Mouse (Mus musculus): ENCODE measurements around the gene Dip2c.
A peak's percentile ranks its signal among the peaks of the same experiment; 100 is the strongest.

Dip2c gene

DNA sequence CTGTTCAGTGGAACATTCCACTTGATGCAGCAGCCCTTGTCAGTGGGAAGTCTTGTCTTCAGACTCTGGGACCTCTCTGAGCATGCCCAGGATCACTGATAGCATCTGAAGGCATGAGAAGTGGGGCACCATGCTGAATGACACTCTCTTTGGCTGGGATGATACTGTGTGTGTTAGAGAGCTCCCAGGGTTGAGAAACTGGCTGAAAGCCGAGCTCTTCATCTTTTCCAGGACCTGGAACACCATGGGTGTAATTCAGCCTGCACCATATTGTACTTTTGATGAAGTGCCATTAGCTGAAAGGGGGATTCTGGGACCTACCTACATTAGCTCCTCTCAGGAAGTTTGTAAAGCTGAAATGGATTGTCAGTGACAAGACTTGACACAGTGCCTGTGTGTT lies 146.5 kb downstream of the Dip2c start:
- DNase-seq (ENCODE audit: extremely low spot score, low spot score) = no peak

DNA sequence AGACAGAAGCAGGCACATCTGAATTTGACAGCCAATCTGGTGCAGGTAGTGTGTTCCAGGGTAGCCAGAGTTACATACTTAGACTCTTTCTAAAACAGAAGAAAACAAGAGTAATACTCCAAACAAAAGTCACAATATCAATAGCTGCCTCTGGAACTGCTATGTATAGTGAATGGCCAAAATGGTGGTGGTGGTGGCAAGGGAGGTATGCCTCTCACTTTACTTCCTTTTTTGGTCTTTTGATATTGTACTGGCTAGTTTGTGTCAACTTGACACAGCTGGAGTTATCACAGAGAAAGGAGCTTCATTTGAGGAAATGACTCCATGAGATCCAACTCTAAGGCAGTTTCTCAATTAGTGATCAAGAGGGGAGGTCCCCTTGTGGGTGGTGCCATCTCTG lies 148.1 kb downstream of the Dip2c start:
- DNase-seq (ENCODE audit: extremely low spot score, low spot score) = no peak

DNA sequence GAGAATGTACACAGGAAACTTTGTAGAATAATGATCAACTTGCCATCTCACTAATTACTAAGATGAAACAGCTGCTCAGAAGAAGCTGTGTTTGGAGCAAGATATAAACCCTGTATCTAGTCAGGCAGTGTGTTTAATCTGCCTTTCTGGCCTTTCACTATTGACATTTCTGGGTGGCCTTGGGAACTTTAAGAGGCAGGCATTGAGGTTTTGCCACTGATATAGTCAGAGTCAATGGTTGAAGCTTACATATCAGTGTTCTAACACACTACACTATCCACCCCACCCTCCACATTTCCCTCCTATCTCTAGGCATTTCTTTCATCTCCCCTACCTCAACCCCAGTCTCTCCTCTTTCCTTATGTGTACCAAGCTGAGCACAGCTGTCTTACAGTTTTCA lies 149.9 kb downstream of the Dip2c start:
- DNase-seq (ENCODE audit: extremely low spot score, low spot score) = no peak

DNA sequence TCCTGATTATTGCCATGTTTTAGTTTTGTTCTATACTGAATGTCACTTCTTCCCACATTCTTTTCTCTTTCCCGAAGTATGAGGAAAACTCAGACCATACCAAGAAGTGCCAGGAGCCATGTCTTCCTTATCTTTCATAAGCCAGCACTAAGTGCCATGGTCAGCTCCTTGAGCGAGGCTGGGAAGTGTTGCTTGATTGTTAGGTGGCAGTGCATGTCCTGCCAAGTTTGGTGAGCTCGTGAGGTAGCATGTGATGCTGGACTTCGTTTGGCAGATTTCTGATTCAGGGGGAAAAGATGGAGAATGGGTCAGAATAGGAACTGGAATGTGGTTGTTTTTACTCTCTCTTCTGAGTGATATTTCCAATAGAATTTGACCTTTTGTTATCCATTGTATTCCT lies 150.5 kb downstream of the Dip2c start:
- DNase-seq (ENCODE audit: extremely low spot score, low spot score) = no peak

DNA sequence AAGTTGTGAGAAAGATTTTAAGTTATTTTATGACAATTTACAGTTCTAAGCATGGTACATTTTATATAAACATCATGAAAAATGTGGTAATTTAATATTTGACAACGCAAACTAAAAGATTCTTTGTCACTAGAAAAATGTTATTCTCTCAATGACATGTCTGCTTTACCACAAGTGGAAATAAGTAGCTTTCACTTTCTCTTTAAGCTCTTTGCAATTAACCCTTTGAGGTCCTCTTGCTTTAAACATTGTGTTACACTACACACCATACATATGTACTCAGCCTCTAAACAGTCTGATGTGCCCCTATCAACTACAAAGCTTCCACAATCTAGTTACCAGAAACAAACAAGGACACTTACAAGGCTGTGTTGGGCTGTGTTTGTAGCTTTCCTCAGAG lies 153.6 kb downstream of the Dip2c start:
- no peak for DNase-seq (ENCODE audit: extremely low spot score, low spot score)

DNA sequence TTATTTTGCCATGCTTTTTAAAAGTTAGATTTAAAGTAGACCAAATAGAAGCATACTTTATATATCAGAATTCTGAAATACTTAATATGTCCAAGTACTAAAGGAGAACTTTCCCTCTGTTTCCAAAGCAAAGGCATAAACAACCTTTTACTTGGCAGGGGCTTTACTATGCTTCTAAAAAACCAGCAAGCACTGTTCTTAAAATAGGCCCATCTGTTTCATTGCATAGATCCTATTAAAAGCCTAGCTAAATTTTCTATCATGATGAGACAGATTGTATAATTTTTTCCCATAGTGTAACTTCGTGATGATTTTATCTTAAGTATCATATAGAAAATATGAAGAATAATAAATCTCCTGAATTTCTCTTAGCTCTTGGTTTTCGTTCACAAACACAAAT lies 154.4 kb downstream of the Dip2c start:
- DNase-seq (ENCODE audit: extremely low spot score, low spot score) = no peak

DNA sequence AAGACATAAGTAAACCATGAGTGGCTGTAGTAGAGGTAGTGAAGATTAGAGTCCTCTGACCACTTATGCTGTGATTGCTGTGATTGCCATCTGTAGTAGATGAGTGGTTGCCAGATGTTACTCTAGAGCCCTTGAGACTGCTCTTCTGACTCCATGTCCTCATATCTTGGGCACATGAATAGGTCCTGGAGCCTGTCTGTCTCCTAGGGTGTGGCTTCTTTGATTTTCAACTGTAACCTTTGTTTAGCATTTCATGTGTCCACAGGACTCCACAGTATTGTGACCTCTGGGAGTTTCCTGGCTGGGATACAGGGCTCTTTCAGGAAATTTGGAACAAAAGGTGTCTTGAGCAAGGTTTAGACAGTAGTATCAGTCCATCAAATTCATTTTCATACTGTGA lies 155.1 kb downstream of the Dip2c start:
- DNase-seq (ENCODE audit: extremely low spot score, low spot score) = no peak

DNA sequence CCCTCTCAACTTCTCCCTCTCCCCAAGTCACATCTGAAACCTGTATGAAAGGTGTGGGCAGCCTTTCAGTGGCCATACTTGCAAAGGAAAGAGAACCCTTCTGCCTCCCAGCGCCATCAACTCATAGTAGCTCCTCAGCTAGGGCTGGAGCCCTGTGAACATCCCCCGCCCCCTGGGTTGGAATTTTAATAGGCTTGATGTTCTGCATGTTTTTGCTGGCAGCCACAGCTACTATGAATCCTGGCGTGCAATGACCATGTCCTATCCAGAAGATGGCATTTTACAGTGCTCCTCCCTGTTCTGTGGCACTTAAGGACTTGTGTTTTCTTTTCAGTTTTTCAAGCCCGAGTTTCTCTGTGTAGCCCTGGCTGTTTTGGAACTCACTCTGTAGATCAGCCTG lies 166.7 kb downstream of the Dip2c start:
- no peak for DNase-seq (ENCODE audit: extremely low spot score, low spot score)

DNA sequence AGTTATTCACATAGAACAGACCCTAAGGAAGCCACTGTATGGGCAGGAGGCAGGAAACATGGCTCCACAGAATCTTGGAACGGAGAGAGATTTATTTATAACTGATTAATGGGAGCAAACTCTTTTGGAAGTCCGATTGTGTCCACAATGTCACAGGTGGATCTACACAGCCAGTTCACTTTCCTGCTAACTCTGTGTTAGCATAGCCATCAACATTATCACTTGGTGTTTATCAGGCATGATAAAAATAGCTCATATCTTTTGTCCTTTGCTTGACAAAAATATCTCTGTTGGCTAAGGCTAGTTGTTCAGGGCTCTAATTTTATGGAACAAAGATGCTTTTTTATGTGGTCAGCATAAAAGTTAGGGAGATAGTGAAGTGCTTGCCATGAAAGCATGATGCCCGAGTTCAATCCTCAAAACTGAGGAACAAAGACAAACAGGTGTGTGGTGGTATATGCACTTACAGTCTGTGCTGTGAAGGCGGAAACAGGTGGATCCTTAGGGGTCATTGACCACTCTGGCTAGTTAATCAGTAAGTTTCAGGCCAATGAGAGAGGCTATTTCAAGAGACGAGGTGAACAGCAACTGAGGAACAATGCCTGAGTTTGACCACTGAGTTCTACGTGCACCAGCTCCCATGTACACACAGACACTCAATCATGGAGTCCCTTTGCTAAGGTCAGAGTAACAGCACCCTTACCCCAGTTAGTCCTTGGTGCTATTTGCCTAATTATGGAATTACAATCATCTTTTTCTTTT lies 169.4 kb downstream of the Dip2c start:
- no peak for DNase-seq (ENCODE audit: extremely low spot score, low spot score)

DNA sequence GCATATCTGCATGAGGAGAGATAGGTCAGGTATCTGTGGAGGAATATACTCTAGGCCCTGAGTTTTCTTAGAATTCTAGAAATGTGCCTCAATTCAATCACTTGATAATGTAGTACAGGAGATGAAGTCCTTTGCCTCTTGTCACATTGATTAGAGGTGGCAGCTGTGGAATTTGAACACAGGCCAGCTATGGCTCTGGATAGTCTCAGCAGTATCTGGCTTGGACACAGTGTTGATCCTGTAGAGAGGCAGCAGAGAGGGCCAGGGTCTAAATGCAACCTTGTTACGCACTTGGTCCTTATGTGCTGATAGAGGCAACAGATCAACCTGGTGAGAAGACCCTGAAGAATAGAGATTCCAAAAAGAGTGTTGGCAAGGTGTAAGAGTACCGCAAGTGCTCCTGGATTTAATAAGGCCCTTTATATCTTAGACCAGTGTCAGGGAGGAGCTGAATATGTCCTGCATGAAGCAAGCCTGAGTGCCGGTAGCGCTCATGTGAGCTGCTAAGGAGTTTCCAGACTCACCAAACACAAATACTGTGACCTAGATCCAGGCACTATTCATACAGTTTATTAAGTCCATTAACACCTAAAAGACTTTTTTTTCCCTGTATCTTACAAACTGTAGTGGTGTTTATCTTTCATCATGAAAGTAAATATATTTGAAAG lies 170.3 kb downstream of the Dip2c start:
- no peak for DNase-seq (ENCODE audit: extremely low spot score, low spot score)

DNA sequence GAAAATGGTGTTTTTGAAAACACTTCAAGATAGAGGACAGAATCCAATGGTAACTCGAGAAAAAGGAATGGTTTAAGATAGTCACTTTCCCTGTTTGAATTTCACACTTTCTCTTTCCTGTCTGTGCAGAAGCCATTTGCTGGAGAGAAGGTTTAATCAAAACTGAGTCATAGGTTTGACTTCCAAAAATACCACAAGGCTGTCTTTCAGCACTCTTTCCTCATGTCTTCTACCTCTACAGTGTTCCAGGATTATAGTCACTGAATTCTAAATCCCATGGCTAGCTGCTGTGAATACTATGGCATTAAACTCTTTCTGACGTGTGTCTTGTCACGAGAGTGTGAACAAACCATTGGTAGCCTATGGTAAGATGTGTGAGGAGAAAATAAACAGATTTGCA lies 173.9 kb downstream of the Dip2c start:
- no peak for DNase-seq (ENCODE audit: extremely low spot score, low spot score)

DNA sequence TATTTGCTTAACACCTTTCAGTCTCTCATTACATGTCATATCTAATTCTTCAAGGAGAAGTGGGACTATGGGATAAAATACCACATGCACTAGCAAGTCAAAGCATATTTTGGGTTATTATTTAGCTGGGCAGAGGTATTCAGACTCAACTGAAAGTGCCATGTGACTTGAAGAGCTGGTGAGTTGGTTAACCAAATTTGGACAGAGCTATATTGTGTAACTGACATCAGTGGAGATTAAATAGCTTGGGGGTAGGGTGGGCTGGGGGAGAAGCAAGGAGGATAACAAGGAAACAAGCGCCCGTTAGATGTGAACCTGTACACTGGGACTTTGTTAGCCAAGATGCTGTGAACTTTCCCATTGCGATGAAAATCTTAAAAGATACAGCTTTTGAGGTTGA lies 175.6 kb downstream of the Dip2c start:
- DNase-seq (ENCODE audit: extremely low spot score, low spot score) = no peak

DNA sequence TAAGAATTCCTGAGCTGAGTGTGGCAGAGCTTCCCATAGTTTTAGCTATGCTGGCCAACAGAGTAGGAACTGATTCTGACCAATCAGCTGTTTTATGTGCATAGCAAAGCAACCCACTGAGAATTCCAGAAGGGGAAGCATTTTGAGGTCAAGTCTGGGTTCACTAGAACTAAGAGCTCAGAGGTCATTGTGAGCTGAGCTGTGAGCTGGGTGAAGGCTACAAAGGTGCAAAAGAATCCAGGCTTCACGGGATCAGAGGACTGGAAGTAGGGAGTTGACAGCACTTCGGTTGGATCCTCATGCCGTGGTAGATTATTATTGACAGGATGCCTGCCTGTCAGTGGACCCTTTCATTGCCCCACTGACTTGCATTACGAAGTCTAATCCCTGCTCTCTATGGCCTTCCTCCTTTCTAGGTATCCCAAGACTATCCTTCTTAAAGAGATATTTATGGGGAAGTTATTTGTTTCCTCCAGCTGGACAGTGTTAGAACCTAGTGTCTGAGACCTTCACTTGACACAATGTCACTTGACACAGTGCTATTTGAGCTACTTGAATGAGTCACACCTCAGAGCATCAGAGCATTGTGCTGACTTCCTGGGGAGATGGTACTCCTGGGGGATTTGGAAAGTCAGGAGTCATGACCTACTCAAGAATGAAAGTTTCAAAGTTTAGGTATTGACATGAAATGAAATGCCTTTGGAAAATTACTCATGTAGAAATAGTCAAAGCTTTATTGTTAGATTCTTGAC lies 178.3 kb downstream of the Dip2c start:
- no peak for DNase-seq (ENCODE audit: extremely low spot score, low spot score)

DNA sequence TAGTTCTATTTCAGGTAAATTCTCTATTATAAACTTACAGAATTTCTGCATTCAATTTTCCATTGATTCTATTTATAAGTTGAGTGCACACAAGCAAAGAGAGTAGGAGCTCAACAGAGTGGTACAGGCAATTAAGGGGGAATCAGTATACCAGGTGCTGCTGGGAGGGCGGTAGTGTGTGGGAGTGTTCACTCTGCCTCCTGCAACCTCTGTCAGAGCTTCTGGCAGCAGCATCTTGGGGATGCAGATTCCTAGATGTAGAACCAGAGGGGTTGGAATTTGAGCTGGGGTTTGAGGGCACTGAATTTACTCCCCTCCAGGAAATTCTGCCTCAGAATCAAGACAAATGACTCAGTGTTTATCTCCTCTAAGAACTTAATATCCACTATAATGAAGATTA lies 179.7 kb downstream of the Dip2c start:
- DNase-seq (ENCODE audit: extremely low spot score, low spot score) = no peak

DNA sequence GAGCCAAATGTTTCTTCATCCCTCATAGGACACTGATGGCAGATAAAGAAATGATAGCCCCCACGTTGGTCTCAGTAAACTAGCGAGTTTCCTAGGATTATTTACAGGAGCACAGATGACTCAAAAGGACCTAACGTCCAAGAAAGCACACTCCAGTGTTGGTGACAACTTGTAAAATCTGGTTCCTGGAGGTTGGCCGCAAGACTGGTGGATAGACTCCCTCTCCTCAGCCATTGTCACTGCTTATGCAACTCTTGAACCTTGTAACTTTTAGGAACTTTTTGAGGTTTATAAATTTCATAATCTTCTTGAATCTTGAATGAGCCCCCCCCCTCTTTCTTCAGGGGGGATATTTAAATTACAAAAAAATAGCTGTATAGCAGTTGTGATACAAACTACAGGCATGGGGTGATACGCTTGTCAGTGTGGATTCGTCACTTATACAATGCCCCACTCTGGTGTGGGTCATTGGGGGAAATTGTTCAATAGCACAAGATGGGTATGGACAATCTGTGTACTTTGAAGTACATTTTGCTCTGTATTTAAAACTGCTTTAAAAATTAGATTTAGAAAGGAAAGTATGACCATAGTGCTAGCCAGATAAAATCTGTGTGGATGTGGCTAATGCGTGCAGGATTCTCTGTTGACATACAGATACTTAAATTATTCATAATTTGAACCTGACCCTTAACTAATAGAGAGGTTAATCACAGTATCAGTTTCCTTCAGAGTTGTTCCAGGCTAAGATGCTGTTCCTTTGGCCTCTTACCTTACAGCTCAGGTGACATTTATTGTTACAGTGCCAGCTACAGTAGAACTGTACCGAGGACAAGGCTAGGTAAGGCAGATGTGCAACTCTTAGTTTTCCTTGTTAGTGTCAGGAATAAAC lies 181.3 kb downstream of the Dip2c start:
- no peak for DNase-seq (ENCODE audit: extremely low spot score, low spot score)

DNA sequence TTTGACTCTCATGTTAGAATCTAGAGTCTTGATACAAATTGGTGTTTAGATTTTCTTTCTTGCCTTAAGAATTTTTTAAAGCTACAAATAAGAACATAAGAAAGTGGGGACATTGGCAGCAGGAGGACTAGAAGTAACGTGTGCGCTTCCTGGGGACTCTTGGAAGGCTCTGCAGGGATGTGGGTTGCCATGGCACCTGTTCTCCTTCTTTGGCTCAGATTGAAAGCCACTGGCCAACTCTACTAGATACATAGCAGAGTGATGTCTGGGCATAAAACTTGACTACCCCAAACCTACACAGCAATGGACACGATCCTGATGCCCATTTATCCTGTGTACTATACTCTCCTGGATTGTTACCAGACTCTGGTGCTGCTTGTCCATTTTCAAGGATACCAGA lies 188.1 kb downstream of the Dip2c start:
- no peak for DNase-seq (ENCODE audit: extremely low spot score, low spot score)

DNA sequence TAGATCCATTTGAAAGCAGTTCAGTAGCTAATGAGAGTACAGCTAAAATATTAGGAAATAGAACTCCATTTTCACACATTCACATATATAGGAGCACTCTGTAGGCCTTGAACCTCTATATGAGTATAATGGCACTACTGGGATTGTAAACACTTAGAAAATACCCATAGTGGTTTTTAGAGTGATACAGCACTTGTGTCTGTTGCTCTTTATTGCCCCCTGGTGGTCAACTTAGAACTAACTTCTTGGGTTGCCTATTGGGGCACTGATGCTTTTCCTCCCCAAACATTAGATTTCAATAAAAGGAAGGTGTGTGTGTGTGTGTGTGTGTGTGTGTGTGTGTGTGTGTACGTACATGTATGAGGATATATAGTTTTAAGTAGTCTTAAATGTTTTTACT lies 190.9 kb downstream of the Dip2c start:
- peak; percentile 22 for DNase-seq (ENCODE audit: extremely low spot score, low spot score)

DNA sequence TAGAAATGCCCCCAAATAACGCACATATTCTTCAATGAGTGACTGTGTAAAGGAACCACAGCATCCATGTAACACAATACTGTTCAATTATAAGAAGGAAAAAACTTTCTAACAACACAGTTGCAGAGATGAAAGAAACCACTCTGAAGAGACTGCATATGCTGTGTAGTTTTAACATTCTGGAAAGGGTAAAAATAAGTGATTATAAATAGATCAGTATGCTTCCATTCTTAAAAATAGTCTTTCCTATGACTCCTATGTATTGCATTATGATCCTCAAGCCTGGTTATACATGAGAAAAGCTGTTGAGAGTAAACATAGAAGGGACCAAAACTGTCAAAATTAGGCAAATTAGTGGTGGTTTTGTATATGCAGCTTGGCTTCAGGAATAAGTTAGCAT lies 197.1 kb downstream of the Dip2c start:
- DNase-seq (ENCODE audit: extremely low spot score, low spot score) = no peak

DNA sequence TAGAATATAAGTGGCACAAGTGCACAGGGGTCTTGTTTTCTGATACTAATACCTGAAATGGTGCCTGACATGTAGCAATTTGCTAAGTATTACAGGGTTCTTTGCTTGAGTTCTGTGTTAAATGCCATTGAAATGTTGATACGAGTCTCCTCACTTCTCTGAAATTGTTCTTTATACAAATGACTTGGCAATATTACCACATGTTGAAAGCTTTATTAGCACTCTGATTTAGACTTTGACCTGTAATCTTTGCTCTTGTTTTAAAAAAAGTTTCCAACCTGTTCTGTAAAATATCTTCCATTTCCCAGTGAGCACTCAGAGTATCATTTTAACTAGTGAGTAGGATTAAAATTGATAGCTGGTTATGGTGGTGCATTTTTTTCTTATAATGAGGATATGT lies 205.4 kb downstream of the Dip2c start:
- no peak for DNase-seq (ENCODE audit: extremely low spot score, low spot score)

DNA sequence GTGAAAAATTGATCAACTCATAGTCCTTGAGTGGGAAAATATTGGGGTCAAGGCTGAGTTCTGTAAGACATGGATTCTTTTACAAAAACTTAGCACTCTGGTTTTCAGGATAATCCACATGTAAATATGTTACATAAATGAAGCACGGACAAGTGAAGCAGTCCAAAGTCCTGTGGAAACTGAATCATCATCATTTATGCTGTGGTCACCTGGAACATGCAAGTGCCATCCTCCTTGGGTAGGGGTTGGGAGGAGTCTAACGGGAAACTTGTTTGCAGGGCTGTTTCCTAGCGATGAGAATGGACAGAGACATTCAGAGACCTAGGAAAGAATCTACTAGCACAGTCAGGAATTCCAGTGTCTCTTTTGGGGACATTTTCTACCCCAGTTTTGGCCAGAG lies 213.4 kb downstream of the Dip2c start:
- DNase-seq (ENCODE audit: extremely low spot score, low spot score) = no peak

DNA sequence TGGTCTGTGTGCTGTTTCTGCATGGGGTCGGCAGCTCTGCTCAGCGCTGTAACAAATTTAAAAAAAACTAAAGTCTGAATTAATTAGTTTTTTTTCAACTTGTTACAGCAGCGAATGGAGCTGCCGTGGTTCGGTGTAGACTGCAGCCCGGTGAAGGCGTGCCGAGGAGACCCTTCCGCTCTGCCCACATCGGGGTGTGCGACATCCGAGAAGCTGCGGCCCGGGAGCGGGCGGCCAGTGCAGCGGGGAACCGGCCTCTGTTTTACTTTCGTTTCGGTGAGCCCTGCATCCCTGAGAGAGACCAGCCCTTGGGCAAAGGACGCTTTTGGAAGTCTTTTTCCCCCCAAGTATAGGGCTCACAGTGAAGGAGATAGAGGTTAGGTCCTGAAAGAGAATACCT lies 218.4 kb downstream of the Dip2c start:
- no peak for DNase-seq (ENCODE audit: extremely low spot score, low spot score)
